Mouse (Mus musculus) liver, postnatal 0 days (tissue): ENCODE measurements around the gene Sub1.

ENCODE experiments used
- CTCF ChIP-seq: sonication (generic); IDR thresholded peaks from 2 replicates; pipeline ENCODE4 v1.5.1; 2016; ENCODE audit warnings: antibody characterized with exemption, low read depth
- EP300 ChIP-seq: IDR thresholded peaks from 2 replicates; pipeline ENCODE4 v1.6.1; 2016; ENCODE audit warnings: antibody characterized with exemption, low read depth, mild to moderate bottlenecking

GRCm38 (mm10) chr15:11970621-11971020 is 26.2 kb downstream of the Sub1 start:
- TF ChIP-seq EP300 (no peak), CTCF (no peak)
